Mouse (Mus musculus): Measurements from ENCODE around the gene Snx29. TPM values are rescaled to one million over a fixed set of nuclear protein-coding genes. Genes with fewer than 3 reads are reported as not detected.

Gene Snx29
- polyA plus RNA-seq, 1 experiment from 2014 or later: 14.9 TPM

DNA sequence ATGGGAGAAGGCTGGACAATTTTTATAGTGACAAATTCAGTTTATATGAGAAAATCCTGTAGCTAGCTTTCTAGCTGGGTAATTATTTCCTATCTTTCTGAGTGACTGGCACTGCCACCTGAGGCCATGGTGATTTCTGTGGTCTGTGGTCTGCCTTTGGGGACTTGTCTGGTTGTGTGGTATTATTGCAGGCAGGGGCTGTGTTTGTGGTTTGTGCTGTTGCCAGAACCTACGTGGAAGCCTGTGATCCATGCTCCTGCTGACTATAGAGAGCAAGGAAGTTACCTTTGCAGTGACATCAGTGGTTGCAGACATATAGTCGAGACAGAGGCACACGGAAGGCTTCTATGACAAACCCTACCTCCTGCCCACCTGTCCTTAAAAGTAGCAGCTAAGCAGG is 298.3 kb downstream of the Snx29 start:
- Histone ChIP-seq H3K36me3 (no peaks in the 10 kb centered on the region), H3K4me3 (no peak overlapping the region), H3K27me3 (ENCODE audit: insufficient read depth, poor library complexity, severe bottlenecking) (no peaks in the 10 kb centered on the region), H3K9me3 (peaks cover 9% of the 10 kb centered on the region; the same call in 1 of the 2 replicates), H3K27ac (no peak overlapping the region), H3K4me1 (replicated peaks) (peaks cover 4% of the 10 kb centered on the region; the same call in 1 of the 2 replicates)
- DNase-seq (ENCODE audit: low spot score): no peak
- 94% methylated on average over 3 of the region's 3 CpGs for WGBS

DNA sequence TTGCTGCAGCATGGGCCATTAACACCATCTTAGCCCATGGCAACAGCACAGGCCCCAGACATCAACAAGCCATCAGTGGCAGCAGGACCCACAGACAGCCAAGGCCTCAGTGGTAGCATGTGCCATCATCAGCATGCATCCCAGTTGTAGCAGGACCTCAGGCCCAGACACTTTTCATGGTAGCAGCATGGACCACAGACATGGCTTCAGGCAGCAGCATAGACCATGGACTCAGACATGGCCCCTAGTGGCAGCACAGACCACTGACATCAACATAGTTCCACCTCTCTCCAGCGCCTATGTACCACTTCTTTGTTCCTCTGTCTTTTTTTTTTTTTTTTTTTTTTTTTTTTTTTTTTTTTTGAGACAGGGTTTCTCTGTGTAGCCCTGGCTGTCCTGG is 299.0 kb downstream of the Snx29 start:
- Histone ChIP-seq H3K27ac (no peak overlapping the region), H3K4me3 (no peak overlapping the region), H3K9me3 (peaks cover 4% of the 10 kb centered on the region; the same call in 1 of the 2 replicates), H3K27me3 (ENCODE audit: insufficient read depth, poor library complexity, severe bottlenecking) (no peaks in the 10 kb centered on the region), H3K36me3 (no peaks in the 10 kb centered on the region), H3K4me1 (replicated peaks) (peaks cover 4% of the 10 kb centered on the region; the same call in 1 of the 2 replicates)
- DNase-seq (ENCODE audit: low spot score): no peak
- 67% methylated on average over 1 of the region's 1 CpGs for WGBS

DNA sequence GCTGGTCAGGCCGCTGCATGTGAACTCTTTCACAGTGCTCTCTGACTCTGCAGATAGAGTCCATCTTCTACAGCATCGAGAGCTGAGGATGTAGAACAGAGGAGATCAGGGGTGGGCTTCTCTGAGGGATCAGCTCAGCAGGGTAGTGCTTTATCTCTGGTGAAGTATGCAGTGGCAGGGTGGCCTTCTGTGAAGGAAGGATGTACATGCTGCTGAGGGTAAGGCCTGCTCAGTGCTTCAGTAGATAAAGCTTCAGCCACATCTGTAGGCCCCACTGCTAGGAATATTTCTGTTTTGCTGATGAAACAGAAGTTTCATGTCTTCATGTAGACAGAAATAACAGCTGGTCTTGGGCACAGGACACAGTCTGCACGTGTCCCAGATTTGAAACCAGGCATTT is 300.3 kb downstream of the Snx29 start:
- WGBS: 82% methylated on average over 3 of the region's 3 CpGs

DNA sequence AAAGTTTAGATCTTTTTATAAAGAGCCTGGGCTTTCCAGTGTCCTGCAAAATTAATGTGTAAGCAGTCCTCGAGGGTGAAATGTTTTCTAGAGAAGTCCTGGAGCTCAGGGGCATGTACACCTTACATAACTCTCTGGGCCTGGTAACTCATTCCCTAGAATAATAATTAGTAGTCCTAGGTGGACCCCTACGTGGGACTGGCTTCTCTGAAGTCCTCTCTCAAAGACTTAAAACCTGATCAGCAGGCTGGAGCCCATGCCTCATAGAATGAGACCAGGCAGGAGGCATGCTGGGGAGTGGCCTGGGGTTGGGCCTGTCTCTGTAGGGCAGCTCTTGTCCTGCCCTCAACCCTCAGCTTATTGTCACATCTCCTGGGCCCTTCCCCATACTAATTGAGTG is 301.4 kb downstream of the Snx29 start:
- 69% methylated on average over 2 of the region's 2 CpGs for WGBS

More for the DNA sequence above, 300.3 kb downstream of the Snx29 start:
- no peaks in the 10 kb centered on the region for H3K27me3 ChIP-seq (ENCODE audit: insufficient read depth, poor library complexity, severe bottlenecking)
- DNase-seq (ENCODE audit: low spot score): no peak
- H3K4me3 ChIP-seq: no peak overlapping the region
- no peaks in the 10 kb centered on the region for H3K36me3 ChIP-seq
- H3K9me3 ChIP-seq: no peaks in the 10 kb centered on the region
- H3K4me1 ChIP-seq (replicated peaks): peaks cover 4% of the 10 kb centered on the region; the same call in 1 of the 2 replicates
- no peak overlapping the region for H3K27ac ChIP-seq

DNA sequence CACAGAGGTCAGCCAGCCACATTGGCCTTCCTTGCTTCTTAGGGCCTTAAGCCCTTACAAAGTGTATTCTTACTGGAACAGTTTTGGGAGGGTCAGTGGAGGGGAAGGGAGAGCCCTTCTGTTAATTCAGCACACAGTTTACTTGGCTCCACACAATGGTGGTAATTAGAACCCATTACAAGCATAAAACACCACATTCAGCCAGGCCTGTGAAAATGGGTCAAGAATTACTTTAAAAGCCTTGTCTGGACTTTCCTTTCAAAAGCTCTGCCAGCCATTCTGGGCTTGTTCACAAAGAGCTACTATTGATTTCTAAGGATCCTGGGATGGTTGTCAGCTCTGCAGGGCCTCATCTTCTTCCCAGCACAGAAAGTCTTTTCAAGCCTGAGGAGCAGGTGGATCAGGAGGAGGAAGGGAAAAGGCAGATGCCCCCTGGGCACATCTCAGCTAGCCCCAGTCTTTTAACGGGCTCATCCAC is 303.3 kb downstream of the Snx29 start:
- Histone ChIP-seq H3K4me1 (replicated peaks) (peaks cover 4% of the 10 kb centered on the region; the same call in 1 of the 2 replicates), H3K27ac (no peak overlapping the region), H3K9me3 (no peaks in the 10 kb centered on the region), H3K36me3 (no peaks in the 10 kb centered on the region), H3K4me3 (no peak overlapping the region), H3K27me3 (ENCODE audit: insufficient read depth, poor library complexity, severe bottlenecking) (no peaks in the 10 kb centered on the region)
- 47% methylated on average over 1 of the region's 1 CpGs for WGBS
- DNase-seq (ENCODE audit: low spot score): no peak

More for the DNA sequence above, 301.4 kb downstream of the Snx29 start:
- Histone ChIP-seq H3K27ac (no peak overlapping the region), H3K27me3 (ENCODE audit: insufficient read depth, poor library complexity, severe bottlenecking) (no peaks in the 10 kb centered on the region), H3K36me3 (no peaks in the 10 kb centered on the region), H3K4me3 (no peak overlapping the region), H3K4me1 (replicated peaks) (peaks cover 4% of the 10 kb centered on the region; the same call in 1 of the 2 replicates), H3K9me3 (no peaks in the 10 kb centered on the region)
- no peak for DNase-seq (ENCODE audit: low spot score)

DNA sequence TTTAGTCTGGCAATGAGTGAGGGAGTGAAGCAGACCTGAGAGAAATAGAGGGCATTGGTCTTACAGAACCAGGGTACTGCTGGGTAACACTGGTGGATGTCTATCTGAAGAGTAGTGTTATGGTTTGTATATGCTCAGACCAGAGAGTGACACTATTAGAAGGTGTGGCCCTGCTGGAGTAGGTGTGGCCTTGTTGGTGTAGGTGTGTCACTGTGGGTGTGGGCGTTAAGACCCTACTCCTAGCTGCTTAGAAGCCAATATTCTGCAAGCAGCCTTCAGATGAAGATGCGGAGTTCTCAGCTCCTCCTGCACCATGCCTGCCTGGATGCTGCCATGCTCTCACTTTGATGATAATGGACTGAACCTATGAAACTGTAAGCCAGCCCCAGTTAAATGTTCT is 303.9 kb downstream of the Snx29 start:
- H3K27ac ChIP-seq: no peak overlapping the region
- DNase-seq (ENCODE audit: low spot score): no peak
- no peaks in the 10 kb centered on the region for H3K9me3 ChIP-seq
- H3K4me1 ChIP-seq (replicated peaks): peaks cover 4% of the 10 kb centered on the region; the same call in 1 of the 2 replicates
- no peaks in the 10 kb centered on the region for H3K27me3 ChIP-seq (ENCODE audit: insufficient read depth, poor library complexity, severe bottlenecking)
- H3K36me3 ChIP-seq: no peaks in the 10 kb centered on the region
- H3K4me3 ChIP-seq: no peak overlapping the region
- WGBS: 77% methylated on average over 2 of the region's 2 CpGs

DNA sequence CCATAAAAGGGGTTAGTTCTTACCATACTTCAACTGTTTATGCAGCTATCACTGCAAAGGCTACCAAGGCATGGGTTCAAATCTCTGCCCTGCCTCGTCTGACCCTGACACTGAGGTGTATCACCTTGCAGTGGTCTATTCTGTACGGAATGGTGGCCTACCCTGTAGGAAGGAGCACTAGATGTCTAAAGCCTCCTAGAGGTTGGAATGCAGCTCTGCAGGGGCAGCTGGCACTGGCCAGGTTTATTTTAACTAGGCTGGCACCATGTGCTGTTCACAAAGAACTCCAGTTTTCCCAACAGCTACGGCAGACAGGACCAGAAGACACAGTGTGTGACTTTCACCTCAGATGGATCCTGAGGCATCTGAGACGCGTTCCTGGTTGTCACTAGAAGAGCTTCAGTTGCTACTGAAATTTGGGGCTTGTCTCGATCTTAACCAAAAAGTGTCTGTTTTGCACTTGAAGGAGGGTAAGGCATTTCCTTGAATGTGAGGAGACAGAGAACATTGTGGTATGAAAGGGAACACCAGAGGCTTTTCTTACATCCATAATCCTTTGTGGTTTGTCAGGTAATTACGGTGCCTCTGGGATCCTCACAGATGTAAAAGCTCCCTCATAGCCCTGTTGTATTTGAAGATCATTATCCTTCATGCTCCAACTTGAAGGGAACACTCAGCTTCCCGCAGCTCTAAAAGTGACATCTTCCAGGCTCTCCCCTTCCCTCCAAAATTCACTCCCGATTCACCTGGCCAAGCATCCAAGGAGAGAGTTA is 305.3 kb downstream of the Snx29 start:
- Histone ChIP-seq H3K9me3 (no peaks in the 10 kb centered on the region), H3K27me3 (ENCODE audit: insufficient read depth, poor library complexity, severe bottlenecking) (no peaks in the 10 kb centered on the region), H3K4me1 (replicated peaks) (peaks cover 4% of the 10 kb centered on the region; the same call in 1 of the 2 replicates), H3K4me3 (no peak overlapping the region), H3K27ac (no peak overlapping the region), H3K36me3 (no peaks in the 10 kb centered on the region)
- no peak for DNase-seq (ENCODE audit: low spot score)
- WGBS: 89% methylated on average over 9 of the region's 9 CpGs

DNA sequence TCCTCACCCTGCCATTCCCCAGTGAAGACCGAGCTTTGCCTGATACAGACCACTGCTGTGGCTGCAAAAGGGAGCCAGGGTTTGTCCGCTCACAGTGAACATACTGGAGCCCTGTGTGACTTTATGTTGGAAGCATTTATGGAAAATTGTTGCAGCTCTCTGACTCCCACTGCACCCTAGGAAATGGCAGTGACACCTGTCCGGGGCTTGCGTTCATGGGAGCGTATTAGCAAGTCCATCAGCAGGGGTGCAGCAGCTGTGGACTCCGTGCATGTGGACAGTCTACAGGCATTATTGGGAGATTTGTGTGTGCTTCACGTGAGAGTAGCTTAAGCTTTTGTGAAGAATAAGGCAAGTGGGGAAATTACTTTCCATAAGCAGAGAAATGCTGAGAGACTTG is 307.0 kb downstream of the Snx29 start:
- no peak for DNase-seq (ENCODE audit: low spot score)
- Histone ChIP-seq H3K9me3 (no peaks in the 10 kb centered on the region), H3K27me3 (ENCODE audit: insufficient read depth, poor library complexity, severe bottlenecking) (no peaks in the 10 kb centered on the region), H3K36me3 (no peaks in the 10 kb centered on the region), H3K4me3 (no peak overlapping the region), H3K4me1 (replicated peaks) (peaks cover 4% of the 10 kb centered on the region; the same call in 1 of the 2 replicates), H3K27ac (no peak overlapping the region)
- 88% methylated on average over 7 of the region's 7 CpGs for WGBS

DNA sequence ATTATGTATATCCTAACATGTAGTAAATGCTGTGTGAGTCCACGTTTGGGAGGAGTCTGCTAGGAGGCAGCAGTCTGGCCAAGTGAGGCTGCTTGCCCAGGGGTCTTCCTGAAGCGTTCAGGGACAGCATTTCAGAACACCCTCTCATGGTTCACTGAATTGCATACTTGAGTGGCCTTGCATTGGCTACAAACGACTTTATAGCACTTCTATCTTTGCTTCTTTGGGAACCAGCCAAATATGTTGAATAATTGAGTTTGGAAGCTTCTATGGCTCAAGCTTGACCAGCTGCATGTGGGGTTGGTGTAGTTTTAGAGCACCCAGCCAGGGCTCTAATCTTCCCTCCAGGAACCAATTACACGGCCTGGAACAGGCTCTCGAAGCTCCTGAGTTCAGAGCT is 307.8 kb downstream of the Snx29 start:
- 73% methylated on average over 5 of the region's 5 CpGs for WGBS
- Histone ChIP-seq H3K27ac (no peak overlapping the region), H3K36me3 (no peaks in the 10 kb centered on the region), H3K4me3 (no peak overlapping the region), H3K27me3 (ENCODE audit: insufficient read depth, poor library complexity, severe bottlenecking) (no peaks in the 10 kb centered on the region), H3K4me1 (replicated peaks) (peaks cover 4% of the 10 kb centered on the region; the same call in 1 of the 2 replicates), H3K9me3 (no peaks in the 10 kb centered on the region)
- no peak for DNase-seq (ENCODE audit: low spot score)

DNA sequence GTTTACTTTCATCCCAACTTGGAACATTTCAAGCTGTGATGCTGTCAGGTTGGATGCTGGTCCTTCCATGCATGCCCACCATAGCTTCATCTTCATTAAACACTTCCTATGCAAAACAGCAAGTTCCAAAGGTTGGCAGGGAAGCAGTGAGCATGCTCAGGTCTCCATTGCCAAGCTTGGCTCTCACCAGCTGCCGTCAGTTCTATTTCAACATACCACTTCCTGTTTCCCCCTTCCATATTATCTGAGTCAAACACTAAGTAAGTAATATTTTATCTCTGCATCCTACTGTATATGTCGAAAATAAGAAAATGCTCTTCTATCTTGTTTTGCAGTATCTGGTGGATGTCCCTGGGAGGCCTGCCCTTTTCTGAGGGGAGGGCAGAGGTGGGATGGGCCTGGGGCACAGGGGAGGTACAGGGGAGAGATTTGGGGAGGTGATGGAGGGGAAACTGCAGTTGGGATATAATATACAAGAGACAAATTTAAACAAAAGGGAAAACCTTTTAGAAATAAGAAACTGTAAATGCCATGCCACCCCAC is 309.6 kb downstream of the Snx29 start:
- 92% methylated on average over 2 of the region's 2 CpGs for WGBS
- DNase-seq (ENCODE audit: low spot score): no peak
- no peak overlapping the region for H3K4me3 ChIP-seq

DNA sequence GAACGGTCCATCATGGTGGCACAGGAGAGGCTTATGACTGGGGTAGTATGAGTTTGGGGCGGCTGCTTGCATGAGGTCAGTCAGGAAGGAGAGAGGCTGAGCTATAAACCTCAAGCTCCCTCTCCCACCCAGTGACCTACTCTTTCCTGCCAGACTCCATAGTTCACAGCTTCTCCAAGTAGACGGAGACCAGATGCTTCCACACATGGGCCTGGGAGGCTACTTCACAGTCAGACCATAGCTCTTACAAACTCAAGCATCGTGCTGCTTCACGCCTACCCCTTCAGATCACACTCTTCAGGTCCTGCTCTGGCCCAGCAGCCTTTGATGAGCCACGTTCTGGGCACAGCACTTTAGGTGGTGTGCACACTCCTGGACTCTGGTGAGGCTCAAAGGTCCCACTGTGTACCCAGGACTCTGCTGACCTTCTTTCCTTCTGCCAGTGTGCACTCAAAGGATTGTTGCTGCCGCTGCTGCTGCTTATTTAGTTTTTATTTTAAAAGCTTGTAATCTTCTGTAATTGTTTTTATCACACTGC is 313.6 kb downstream of the Snx29 start:
- H3K36me3 ChIP-seq: no peaks in the 10 kb centered on the region
- WGBS: 78% methylated on average over 7 of the region's 7 CpGs
- no peaks in the 10 kb centered on the region for H3K27me3 ChIP-seq (ENCODE audit: insufficient read depth, poor library complexity, severe bottlenecking)
- H3K4me3 ChIP-seq: no peak overlapping the region
- H3K4me1 ChIP-seq (replicated peaks): peaks cover 16% of the 10 kb centered on the region
- H3K9me3 ChIP-seq: no peaks in the 10 kb centered on the region
- no peak overlapping the region for H3K27ac ChIP-seq
- DNase-seq (ENCODE audit: low spot score): no peak

More for the DNA sequence above, 309.6 kb downstream of the Snx29 start:
- no peak overlapping the region for H3K27ac ChIP-seq
- H3K4me1 ChIP-seq (replicated peaks): peaks cover 13% of the 10 kb centered on the region
- no peaks in the 10 kb centered on the region for H3K36me3 ChIP-seq
- H3K27me3 ChIP-seq (ENCODE audit: insufficient read depth, poor library complexity, severe bottlenecking): no peaks in the 10 kb centered on the region
- H3K9me3 ChIP-seq: no peaks in the 10 kb centered on the region

DNA sequence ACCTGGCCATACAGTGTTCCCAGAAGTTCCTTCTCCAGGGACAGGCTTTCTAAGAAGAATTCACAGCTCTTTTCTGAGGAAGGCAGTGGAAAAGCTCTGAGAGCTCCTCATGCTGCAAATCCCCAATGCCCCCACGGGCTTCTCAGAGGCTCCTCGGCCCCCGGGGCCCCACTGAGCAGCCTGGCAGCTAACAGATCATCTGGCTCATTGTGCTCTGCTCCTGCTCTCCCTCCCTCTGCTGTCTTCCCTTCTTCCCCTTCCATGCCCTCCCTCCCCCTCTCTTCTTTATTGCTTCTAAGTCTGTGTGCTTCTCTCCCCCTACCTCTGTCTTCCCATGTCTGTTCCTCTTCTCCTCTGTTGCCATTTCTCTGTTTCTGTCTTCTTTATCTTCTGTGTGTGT is 314.2 kb downstream of the Snx29 start:
- Histone ChIP-seq H3K27ac (peak overlapping the region; percentile 71), H3K9me3 (no peaks in the 10 kb centered on the region), H3K4me1 (replicated peaks) (peaks cover 16% of the 10 kb centered on the region), H3K4me3 (no peak overlapping the region), H3K27me3 (ENCODE audit: insufficient read depth, poor library complexity, severe bottlenecking) (no peaks in the 10 kb centered on the region), H3K36me3 (no peaks in the 10 kb centered on the region)
- DNase-seq (ENCODE audit: low spot score): no peak
- 5% methylated on average over 3 of the region's 3 CpGs for WGBS

DNA sequence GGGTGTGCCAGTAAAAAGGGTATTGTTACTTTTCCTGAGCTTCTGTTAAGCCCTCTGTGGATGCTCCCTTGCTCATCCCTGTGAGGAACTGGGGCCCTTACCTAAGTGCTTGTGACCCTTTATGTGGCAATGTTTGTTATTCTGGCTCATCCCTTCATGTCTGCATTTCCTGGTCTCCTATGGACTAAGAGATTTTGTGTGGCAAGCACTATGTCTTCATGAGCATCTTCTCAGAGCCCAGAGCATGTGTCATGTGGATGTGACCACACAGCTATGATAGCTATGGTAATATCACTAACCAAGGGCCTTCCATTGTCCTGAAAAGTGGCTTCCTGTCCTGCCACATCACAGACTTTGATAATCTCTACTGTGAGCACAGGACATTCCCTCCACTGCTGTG is 315.1 kb downstream of the Snx29 start:
- 0 out of 2 replicates have a peak overlapping the region, but pooled peaks have one; percentile 71 for H3K27ac ChIP-seq
- H3K9me3 ChIP-seq: no peaks in the 10 kb centered on the region
- no peak for DNase-seq (ENCODE audit: low spot score)

More for the DNA sequence above, 315.1 kb downstream of the Snx29 start:
- Histone ChIP-seq H3K4me3 (no peak overlapping the region), H3K36me3 (no peaks in the 10 kb centered on the region), H3K4me1 (replicated peaks) (peaks cover 20% of the 10 kb centered on the region), H3K27me3 (ENCODE audit: insufficient read depth, poor library complexity, severe bottlenecking) (no peaks in the 10 kb centered on the region)

Measured in hindbrain, embryonic 10.5 days (tissue).